Mouse (Mus musculus): ENCODE measurements around the gene Zfp300.

Zfp300 gene

GRCm38 (mm10) chrX:21088983-21089866 is at the start of gene Zfp300:
TSS of gene Zfp300 (minus strand) at chrX:21089527.
- peak; percentile 53 to 58 for DNase-seq

GRCm38 (mm10) chrX:21115520-21115919 is 26.2 kb upstream of the Zfp300 start, which contains the start of gene Ssxa1:
TSS of gene Ssxa1 (plus strand) at chrX:21115820.
- no peak for DNase-seq

- DNase-seq, result no peak
Measured at GRCm38 (mm10) chrX:21089867-21090239, 526 bp upstream of the Zfp300 start.

- no peak for DNase-seq
Measured at GRCm38 (mm10) chrX:21088645-21088982, 713 bp downstream of the Zfp300 start.

- no peak for DNase-seq
Measured at GRCm38 (mm10) chrX:21068106-21068505, 21.2 kb downstream of the Zfp300 start, which contains the start of gene Spaca5. TSS of gene Spaca5 (plus strand) at chrX:21068406.

GRCm38 (mm10) chrX:21062544-21062890 is 26.8 kb downstream of the Zfp300 start:
- no peak for DNase-seq

GRCm38 (mm10) chrX:21061866-21062543 is 27.3 kb downstream of the Zfp300 start, which contains the start of gene Zfp182:
TSS of gene Zfp182 (minus strand) at chrX:21062316.
- DNase-seq, result peak; percentile 76 to 77

- no peak for DNase-seq
Measured at GRCm38 (mm10) chrX:21061460-21061859, 27.9 kb downstream of the Zfp300 start.
